Mouse (Mus musculus) lung, adult 18-20 months (tissue): Measurements from ENCODE around the gene Entpd6.
A peak's percentile ranks its signal among the peaks of the same experiment; 100 is the strongest.

Experiments
- DNase-seq, 2 experiments: peaks; one replicate each; pipeline ENCODE4 v3.0.0; 2022; ENCODE audit warnings: mixed read lengths in 2 of 2

Entpd6 gene

DNA sequence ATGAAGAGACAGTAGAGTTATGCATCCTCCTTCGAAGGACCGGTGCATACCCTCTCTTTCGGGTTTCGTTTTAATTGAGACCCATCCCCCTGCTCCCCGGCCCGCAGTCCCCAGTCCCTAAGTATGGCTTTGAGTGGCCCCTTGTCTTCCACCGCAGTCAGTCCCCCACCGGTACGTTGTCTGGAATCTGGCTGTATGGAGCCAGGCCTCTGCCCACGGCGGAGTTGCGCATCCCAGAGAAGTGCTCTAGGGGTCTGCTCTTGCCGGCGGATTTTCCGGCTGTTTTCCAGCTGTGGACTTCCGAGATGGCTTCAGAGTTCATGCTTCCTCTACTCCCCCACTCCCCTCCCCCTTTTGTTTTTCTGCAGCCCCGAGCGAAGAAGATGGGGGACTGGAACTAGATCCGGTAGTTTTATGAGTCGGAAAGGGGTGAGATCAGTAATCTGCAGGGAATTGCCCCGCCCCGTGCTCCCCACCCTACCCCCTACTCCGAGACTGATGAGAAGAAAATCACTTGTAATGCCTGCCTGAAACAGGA, 38.5 kb downstream of the Entpd6 start:
- no peak for DNase-seq

- DNase-seq, result peak; percentile 84 to 89
Observed at GRCm38 (mm10) chr2:150788768-150789550, 40.1 kb downstream of the Entpd6 start.

GRCm38 (mm10) chr2:150793320-150793719, 44.5 kb downstream of the Entpd6 start:
- DNase-seq, result no peak

DNA sequence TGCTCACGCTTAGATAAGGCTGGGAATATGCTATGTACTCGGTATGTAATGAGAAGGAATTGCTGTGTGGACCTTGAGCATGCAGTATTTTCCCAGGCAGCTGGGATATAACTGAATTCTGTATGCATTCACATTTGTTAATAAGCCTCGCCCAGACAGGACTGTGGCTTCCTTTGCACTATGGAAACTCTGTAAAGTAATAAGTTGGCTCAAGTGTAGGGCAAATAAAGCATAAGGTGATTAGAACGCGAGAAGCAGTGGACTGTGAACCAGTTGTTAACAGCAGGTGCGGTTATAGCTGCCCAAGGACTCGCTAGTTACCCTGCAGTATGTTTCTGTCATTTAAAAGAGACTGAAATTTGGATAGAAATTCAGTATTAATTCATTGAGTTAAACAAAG, 49.2 kb downstream of the Entpd6 start:
- no peak for DNase-seq

- DNase-seq, result no peak
Observed at GRCm38 (mm10) chr2:150800616-150801015, 51.8 kb downstream of the Entpd6 start.

DNA sequence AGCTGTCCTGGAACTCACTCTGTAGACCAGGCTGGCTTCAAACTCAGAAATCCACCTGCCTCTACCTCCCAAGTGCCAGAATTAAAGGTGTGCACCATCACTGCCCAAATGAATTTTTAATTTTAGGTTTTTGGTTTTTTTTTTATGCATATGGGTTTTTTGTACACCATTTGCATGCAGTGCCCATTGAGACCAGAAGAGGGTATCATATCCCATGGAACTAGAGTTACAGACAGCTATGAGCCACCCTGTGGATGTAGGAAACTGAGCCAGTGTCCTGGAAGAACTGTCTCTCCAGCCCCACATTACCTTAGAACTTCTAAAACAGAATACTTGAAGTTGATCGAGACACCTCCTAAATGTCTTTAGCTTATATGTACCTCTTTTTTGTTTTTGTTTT, 54.2 kb downstream of the Entpd6 start:
- DNase-seq, result no peak

GRCm38 (mm10) chr2:150808381-150808780, 59.5 kb downstream of the Entpd6 start:
- DNase-seq, result no peak

GRCm38 (mm10) chr2:150808812-150809211, 60.0 kb downstream of the Entpd6 start:
- no peak for DNase-seq

DNA sequence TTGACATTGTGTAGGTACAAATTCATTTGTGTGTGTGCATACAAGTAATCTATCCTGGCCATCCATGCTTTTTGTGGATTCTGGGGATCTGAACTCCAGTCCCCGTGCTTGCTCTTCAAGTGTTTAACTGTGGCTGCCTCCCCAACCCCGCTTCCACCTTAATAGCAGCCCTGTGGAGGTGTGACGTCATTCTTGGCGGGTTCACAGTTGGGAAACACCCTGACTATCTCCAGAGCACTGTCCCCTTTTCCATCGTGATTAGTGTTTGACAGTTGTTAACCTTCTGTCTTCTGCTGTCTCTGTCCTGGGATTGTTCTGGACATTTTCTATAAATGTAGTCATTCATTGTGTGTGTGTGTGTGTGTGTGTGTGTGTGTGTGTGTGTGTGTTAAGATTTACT, 61.8 kb downstream of the Entpd6 start:
- DNase-seq, result no peak

DNA sequence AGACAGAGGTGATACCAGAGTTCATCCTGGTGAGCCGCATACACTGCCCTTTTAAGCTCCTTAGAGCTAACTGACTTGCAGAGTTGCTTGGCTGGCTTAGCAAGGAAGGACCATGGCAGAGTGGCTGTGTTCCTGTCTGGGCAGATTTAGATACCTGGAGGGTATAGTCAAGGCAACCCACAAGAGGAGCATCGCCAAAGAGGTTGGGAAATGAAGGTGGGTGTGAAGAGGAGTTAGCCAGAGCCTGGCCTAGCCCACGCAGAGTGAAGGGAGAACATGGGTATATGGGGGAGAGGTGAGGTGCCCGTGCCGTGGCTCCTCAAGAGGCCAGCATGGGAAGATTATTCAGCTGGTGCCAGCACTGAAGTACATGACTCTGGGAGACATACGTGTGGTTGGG, 64.0 kb downstream of the Entpd6 start:
- DNase-seq, result no peak

GRCm38 (mm10) chr2:150816676-150817402, 68.0 kb downstream of the Entpd6 start:
- DNase-seq, result no peak

DNA sequence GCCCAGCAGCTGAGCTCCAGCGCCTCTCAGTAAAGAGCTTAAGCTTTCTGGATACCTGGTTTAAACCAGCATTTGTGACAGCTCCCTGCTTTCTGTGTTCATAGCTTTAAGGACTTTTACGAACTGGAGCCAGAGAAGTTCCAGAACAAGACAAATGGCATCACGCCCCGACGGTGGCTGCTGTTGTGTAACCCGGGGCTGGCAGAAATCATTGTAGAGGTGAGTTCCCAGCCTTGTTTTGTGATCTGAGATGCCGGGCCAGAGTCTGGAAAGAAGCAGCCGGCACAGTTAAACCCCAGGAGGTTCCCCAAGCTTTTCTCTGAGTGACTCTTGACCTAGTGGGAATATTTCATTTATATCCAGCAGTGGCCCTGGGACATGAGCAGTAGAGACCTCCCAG, 69.9 kb downstream of the Entpd6 start:
- DNase-seq, result no peak

DNA sequence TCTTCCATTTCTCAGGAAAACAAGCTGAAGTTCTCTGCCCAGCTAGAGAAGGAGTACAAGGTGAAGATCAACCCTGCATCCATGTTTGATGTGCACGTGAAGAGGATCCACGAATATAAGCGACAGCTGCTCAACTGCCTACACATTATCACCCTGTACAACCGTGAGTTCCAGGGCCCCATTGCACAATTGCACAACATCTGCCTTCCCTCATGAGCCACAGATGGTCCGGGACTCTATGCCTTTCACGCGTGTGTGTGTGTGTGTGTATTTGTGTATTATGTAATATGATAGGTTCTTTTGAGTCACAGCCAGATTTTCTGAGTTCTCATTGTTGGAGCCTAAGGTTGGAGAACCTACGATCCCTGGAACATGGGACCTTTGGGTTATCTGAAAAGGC, 71.9 kb downstream of the Entpd6 start:
- DNase-seq, result no peak
